Mouse (Mus musculus): Measurements from ENCODE around the gene Banp. TPM values are rescaled to one million over a fixed set of nuclear protein-coding genes. Genes with fewer than 3 reads are reported as not detected.
A peak's percentile ranks its signal among the peaks of the same experiment; 100 is the strongest.

The Banp gene
- polyA plus RNA-seq, 1 experiment from 2014 or later = 54.7 TPM

- H3K9me3 ChIP-seq (replicated peaks; ENCODE audit: control insufficient read depth, low read length, poor library complexity, severe bottlenecking) = no peaks in the 10 kb centered on the region
- no peaks in the 10 kb centered on the region for H3K27me3 ChIP-seq (ENCODE audit: control insufficient read depth, insufficient read depth, low read depth, low read length)
- H3K4me2 ChIP-seq (ENCODE audit: low read length) = 0 out of 2 replicates have a peak overlapping the region, but pooled peaks have one; percentile 20
- H3K4me1 ChIP-seq (ENCODE audit: control insufficient read depth, insufficient read depth, low read length) = peaks cover 28% of the 10 kb centered on the region
- H3K4me3 ChIP-seq (ENCODE audit: low read depth, low read length) = no peak overlapping the region
- peak overlapping the region; percentile 37; the same call in 1 of the 2 replicates for H3K9ac ChIP-seq (ENCODE audit: low read depth, low read length)
- no peaks in the 10 kb centered on the region; the same call in 1 of the 2 replicates for H3K36me3 ChIP-seq (ENCODE audit: control insufficient read depth, insufficient read depth, low read length)
- 84% methylated on average over 7 of the region's 7 CpGs for WGBS
- no peak for ATAC-seq
- H3K27ac ChIP-seq (ENCODE audit: low read length) = no peak overlapping the region
These were observed 3.2 kb downstream of the Banp start for GRCm38 (mm10) chr8:121952800-121953199.

GRCm38 (mm10) chr8:121953821-121954545 lies 4.4 kb downstream of the Banp start:
- Histone ChIP-seq H3K4me1 (ENCODE audit: control insufficient read depth, insufficient read depth, low read length) (peaks cover 22% of the 10 kb centered on the region), H3K4me3 (ENCODE audit: low read depth, low read length) (no peak overlapping the region), H3K36me3 (ENCODE audit: control insufficient read depth, insufficient read depth, low read length) (no peaks in the 10 kb centered on the region; the same call in 1 of the 2 replicates), H3K4me2 (ENCODE audit: low read length) (no peak overlapping the region), H3K27ac (ENCODE audit: low read length) (no peak overlapping the region), H3K27me3 (ENCODE audit: control insufficient read depth, insufficient read depth, low read depth, low read length) (no peaks in the 10 kb centered on the region), H3K9me3 (replicated peaks; ENCODE audit: control insufficient read depth, low read length, poor library complexity, severe bottlenecking) (no peaks in the 10 kb centered on the region), H3K9ac (ENCODE audit: low read depth, low read length) (no peak overlapping the region)
- WGBS = 74% methylated on average over 3 of the region's 3 CpGs
- no peak for ATAC-seq

GRCm38 (mm10) chr8:121954981-121955555 lies 5.5 kb downstream of the Banp start:
- no peak overlapping the region for H3K27ac ChIP-seq (ENCODE audit: low read length)
- no peak for ATAC-seq
- no peaks in the 10 kb centered on the region; the same call in 1 of the 2 replicates for H3K36me3 ChIP-seq (ENCODE audit: control insufficient read depth, insufficient read depth, low read length)
- H3K9me3 ChIP-seq (replicated peaks; ENCODE audit: control insufficient read depth, low read length, poor library complexity, severe bottlenecking) = no peaks in the 10 kb centered on the region
- 91% methylated on average over 10 of the region's 10 CpGs for whole genome bisulfite sequencing
- H3K4me1 ChIP-seq (ENCODE audit: control insufficient read depth, insufficient read depth, low read length) = peaks cover 19% of the 10 kb centered on the region
- H3K4me2 ChIP-seq (ENCODE audit: low read length) = no peak overlapping the region
- no peaks in the 10 kb centered on the region for H3K27me3 ChIP-seq (ENCODE audit: control insufficient read depth, insufficient read depth, low read depth, low read length)
- H3K4me3 ChIP-seq (ENCODE audit: low read depth, low read length) = no peak overlapping the region
- no peak overlapping the region for H3K9ac ChIP-seq (ENCODE audit: low read depth, low read length)

- ATAC-seq = no peak
- no peak overlapping the region for H3K4me2 ChIP-seq (ENCODE audit: low read length)
- no peak overlapping the region for H3K27ac ChIP-seq (ENCODE audit: low read length)
- H3K9ac ChIP-seq (ENCODE audit: low read depth, low read length) = no peak overlapping the region
- no peaks in the 10 kb centered on the region for H3K9me3 ChIP-seq (replicated peaks; ENCODE audit: control insufficient read depth, low read length, poor library complexity, severe bottlenecking)
- peaks cover 19% of the 10 kb centered on the region for H3K4me1 ChIP-seq (ENCODE audit: control insufficient read depth, insufficient read depth, low read length)
- H3K4me3 ChIP-seq (ENCODE audit: low read depth, low read length) = no peak overlapping the region
- no peaks in the 10 kb centered on the region; the same call in 1 of the 2 replicates for H3K36me3 ChIP-seq (ENCODE audit: control insufficient read depth, insufficient read depth, low read length)
- H3K27me3 ChIP-seq (ENCODE audit: control insufficient read depth, insufficient read depth, low read depth, low read length) = no peaks in the 10 kb centered on the region
- 89% methylated on average over 1 of the region's 1 CpGs for WGBS
These were observed 6.4 kb downstream of the Banp start for GRCm38 (mm10) chr8:121955825-121956500.

GRCm38 (mm10) chr8:121958395-121958794 lies 8.8 kb downstream of the Banp start:
- no peak overlapping the region for H3K4me2 ChIP-seq (ENCODE audit: low read length)
- H3K27me3 ChIP-seq (ENCODE audit: control insufficient read depth, insufficient read depth, low read depth, low read length) = no peaks in the 10 kb centered on the region
- WGBS = 93% methylated on average over 1 of the region's 1 CpGs
- H3K36me3 ChIP-seq (ENCODE audit: control insufficient read depth, insufficient read depth, low read length) = no peaks in the 10 kb centered on the region; the same call in 1 of the 2 replicates
- no peak for ATAC-seq
- no peak overlapping the region for H3K4me3 ChIP-seq (ENCODE audit: low read depth, low read length)
- H3K9me3 ChIP-seq (replicated peaks; ENCODE audit: control insufficient read depth, low read length, poor library complexity, severe bottlenecking) = no peaks in the 10 kb centered on the region
- no peak overlapping the region for H3K9ac ChIP-seq (ENCODE audit: low read depth, low read length)
- no peak overlapping the region for H3K27ac ChIP-seq (ENCODE audit: low read length)
- peaks cover 2% of the 10 kb centered on the region; the same call in 1 of the 2 replicates for H3K4me1 ChIP-seq (ENCODE audit: control insufficient read depth, insufficient read depth, low read length)

GRCm38 (mm10) chr8:121962892-121963291 lies 13.3 kb downstream of the Banp start:
- ATAC-seq = no peak
- WGBS = 76% methylated on average over 3 of the region's 3 CpGs
- Histone ChIP-seq H3K27me3 (ENCODE audit: control insufficient read depth, insufficient read depth, low read depth, low read length) (no peaks in the 10 kb centered on the region), H3K36me3 (ENCODE audit: control insufficient read depth, insufficient read depth, low read length) (no peaks in the 10 kb centered on the region), H3K9me3 (replicated peaks; ENCODE audit: control insufficient read depth, low read length, poor library complexity, severe bottlenecking) (no peaks in the 10 kb centered on the region), H3K4me2 (ENCODE audit: low read length) (no peak overlapping the region), H3K4me1 (ENCODE audit: control insufficient read depth, insufficient read depth, low read length) (peaks cover 15% of the 10 kb centered on the region), H3K9ac (ENCODE audit: low read depth, low read length) (no peak overlapping the region), H3K4me3 (ENCODE audit: low read depth, low read length) (no peak overlapping the region), H3K27ac (ENCODE audit: low read length) (no peak overlapping the region)

GRCm38 (mm10) chr8:121964716-121965512 lies 15.4 kb downstream of the Banp start:
- H3K9me3 ChIP-seq (replicated peaks; ENCODE audit: control insufficient read depth, low read length, poor library complexity, severe bottlenecking) = no peaks in the 10 kb centered on the region
- no peak overlapping the region for H3K4me3 ChIP-seq (ENCODE audit: low read depth, low read length)
- H3K4me2 ChIP-seq (ENCODE audit: low read length) = no peak overlapping the region
- WGBS = 78% methylated on average over 8 of the region's 8 CpGs
- H3K4me1 ChIP-seq (ENCODE audit: control insufficient read depth, insufficient read depth, low read length) = peaks cover 20% of the 10 kb centered on the region
- H3K36me3 ChIP-seq (ENCODE audit: control insufficient read depth, insufficient read depth, low read length) = no peaks in the 10 kb centered on the region
- H3K27me3 ChIP-seq (ENCODE audit: control insufficient read depth, insufficient read depth, low read depth, low read length) = no peaks in the 10 kb centered on the region
- no peak for ATAC-seq
- no peak overlapping the region for H3K27ac ChIP-seq (ENCODE audit: low read length)
- no peak overlapping the region for H3K9ac ChIP-seq (ENCODE audit: low read depth, low read length)

GRCm38 (mm10) chr8:121966110-121966509 lies 16.6 kb downstream of the Banp start:
- ATAC-seq = 0 out of 2 replicates have a peak, but pooled peaks have one; percentile 41
- Histone ChIP-seq H3K36me3 (ENCODE audit: control insufficient read depth, insufficient read depth, low read length) (no peaks in the 10 kb centered on the region), H3K27ac (ENCODE audit: low read length) (no peak overlapping the region), H3K4me3 (ENCODE audit: low read depth, low read length) (no peak overlapping the region), H3K9ac (ENCODE audit: low read depth, low read length) (no peak overlapping the region), H3K9me3 (replicated peaks; ENCODE audit: control insufficient read depth, low read length, poor library complexity, severe bottlenecking) (no peaks in the 10 kb centered on the region), H3K4me2 (ENCODE audit: low read length) (no peak overlapping the region), H3K27me3 (ENCODE audit: control insufficient read depth, insufficient read depth, low read depth, low read length) (no peaks in the 10 kb centered on the region), H3K4me1 (ENCODE audit: control insufficient read depth, insufficient read depth, low read length) (peaks cover 24% of the 10 kb centered on the region)
- 70% methylated on average over 5 of the region's 5 CpGs for WGBS

All from midbrain, embryonic 16.5 days (tissue).